Mouse (Mus musculus) CD4-positive helper T cell, adult 2 months (primary cell): ENCODE results near the gene Serac1.

Experiments
- DNase-seq: peaks from one replicate; pipeline ENCODE4 v3.0.0-alpha.2; 2012; ENCODE audit warnings: low read depth, missing footprints, low spot score

Serac1 gene

GRCm38 (mm10) chr17:6079287-6080122 is at the start of gene Serac1, which contains the start of gene Gtf2h5:
Gene Serac1, minus strand, starts transcription at chr17:6079741.
Gene Gtf2h5, plus strand, starts transcription at chr17:6079786.
- DNase-seq, result peak; percentile 97

GRCm38 (mm10) chr17:6128039-6128438 is 48.5 kb upstream of the Serac1 start:
- no peak for DNase-seq

- no peak for DNase-seq
These were observed 45.9 kb upstream of the Serac1 start for GRCm38 (mm10) chr17:6125441-6125840.

DNA sequence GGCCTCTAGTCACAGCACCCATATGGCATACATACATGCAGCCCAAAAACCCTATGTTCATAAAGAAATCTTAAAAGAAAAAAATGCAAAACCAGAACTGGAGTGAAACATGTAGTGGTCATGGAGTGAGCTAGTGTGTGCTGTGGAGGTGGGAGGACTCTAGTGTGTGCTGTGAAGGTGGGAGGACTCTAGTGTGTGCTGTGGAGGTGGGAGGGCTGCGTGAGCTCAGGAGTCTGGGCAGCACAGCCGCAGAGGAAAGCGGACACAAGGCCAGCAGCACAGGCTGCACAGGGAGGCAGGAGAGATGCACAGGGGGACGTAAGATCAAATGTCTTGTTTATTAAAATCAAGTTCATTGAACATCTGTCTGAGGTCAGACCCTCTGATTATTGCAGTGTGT is 44.2 kb upstream of the Serac1 start:
- DNase-seq, result no peak

DNA sequence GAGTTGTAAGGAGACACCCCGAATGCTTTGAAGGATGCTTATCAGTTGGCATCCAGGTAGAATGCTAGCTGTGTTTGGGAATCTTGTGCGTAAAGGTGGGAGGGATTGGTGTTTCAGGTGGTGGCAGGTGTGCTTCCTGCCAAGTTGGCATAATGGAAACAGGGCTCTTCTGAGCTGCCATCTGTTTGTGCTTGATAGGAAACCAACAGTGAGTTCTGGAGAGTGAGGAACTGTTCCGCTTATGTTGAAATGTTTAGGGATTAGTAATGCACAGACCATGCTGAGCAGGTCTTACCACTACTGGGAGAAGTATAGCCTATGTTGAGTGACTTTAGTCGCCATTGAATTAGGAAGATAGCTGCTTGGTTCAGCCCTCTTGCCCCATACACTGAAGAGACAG is 39.3 kb upstream of the Serac1 start:
- no peak for DNase-seq

DNA sequence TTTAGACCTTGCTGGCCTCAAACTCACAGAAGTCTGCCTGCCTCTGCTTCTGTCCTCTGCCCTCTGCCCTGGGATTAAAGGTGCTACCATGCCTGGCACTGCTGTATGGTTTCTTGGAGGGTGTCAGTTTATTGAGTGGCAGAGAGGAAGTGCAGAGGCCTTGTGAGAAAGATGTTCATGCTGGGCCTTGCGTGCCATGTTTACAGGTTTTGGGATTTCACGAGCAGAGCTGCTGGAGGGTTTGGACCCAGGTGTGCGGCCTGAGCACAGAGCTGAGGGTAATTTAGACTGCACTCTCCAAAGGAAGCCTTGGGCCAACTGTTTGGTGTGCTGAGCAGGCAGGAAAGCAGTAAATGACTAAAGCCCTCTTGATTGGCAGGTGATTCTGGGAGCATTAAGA is 38.4 kb upstream of the Serac1 start:
- no peak for DNase-seq

DNA sequence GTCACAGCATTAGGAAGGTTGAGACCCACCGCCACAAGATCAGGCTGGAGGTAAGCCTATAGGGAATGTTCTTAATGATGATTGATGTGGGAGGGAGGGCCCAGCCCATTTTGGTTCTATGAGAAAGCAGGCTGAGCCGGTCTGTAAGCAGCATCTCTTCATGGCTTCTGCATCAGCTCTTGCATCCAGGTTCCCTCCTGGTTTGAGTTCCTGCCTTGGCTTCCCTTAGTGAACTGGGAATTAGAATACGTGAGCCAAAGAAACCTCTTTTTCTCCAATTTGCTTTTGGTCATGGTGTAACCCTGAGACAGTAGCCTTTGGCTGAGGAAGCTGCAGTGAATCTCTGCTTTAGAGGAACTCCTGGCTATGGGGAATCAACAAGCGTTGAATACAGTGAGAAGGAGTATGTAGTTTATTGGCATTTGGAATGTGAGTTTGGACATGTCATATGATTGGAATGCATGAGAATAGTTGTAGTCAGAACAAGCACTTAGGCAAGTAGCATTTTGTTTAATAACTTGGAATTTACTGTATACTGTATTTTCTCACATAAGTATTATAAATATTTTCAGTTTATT is 37.7 kb upstream of the Serac1 start:
- DNase-seq, result no peak

- no peak for DNase-seq
These were observed 35.5 kb upstream of the Serac1 start for GRCm38 (mm10) chr17:6115085-6115484.

GRCm38 (mm10) chr17:6113653-6114052 is 34.1 kb upstream of the Serac1 start:
- DNase-seq, result no peak

- peak; percentile 31 for DNase-seq
These were observed 31.4 kb upstream of the Serac1 start for GRCm38 (mm10) chr17:6110956-6111355.

DNA sequence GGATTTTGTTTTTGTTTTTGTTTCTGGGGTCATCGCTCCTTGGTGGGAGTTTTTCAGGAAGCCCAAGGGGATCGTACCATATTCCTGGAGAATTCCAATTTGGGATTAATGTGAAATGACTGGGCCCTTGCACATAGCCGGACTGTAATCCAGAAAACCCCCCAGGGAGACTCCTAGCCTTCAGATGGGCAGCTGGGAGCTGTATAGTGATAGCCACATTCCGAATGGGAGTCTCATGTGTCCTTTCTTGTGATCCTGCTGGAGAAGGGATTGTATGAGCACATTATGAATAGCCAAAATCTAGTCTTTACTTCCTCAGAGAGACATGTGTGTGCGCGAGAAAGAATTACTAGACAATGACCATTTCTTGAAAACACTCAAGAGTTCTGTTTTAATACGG is 28.6 kb upstream of the Serac1 start:
- no peak for DNase-seq

GRCm38 (mm10) chr17:6107015-6107601 is 27.6 kb upstream of the Serac1 start:
- DNase-seq, result peak; percentile 47

DNA sequence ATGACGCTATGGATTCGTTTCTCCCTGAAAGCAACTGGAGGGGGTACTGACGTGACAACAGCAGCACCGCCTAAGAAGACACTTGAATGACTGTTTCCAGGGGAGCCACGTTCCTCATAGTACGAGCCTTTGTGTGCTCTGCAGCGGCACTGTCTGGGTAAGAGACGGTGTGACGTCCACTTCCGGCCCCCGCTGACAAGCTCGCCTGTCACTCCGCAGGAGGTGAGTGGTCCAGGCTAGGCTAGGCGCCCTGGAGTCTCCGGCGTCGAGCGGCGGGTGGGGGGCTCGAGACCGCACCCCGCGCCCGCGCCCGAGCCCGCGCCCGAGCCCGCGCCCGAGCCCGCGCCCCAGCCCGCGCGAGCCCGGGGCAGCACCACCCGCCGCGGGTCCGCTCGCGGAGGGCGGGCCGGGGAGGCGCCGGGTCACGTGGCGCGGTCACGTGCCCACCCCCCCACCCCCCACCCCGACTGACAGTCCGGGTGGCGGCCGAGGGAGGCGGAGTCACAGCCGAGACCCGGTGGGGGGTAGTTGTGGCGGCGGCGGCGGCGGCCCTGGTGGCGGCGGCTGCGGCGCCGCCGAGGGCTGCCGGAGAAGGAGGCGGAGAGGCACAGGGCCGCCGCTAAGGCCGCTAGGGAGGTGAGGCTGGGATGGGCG is 26.9 kb upstream of the Serac1 start, which contains the start of gene Tulp4:
Tulp4 (plus strand) TSS at position 77 of the 654 bp plus-strand sequence.
- peak; percentile 92 for DNase-seq

DNA sequence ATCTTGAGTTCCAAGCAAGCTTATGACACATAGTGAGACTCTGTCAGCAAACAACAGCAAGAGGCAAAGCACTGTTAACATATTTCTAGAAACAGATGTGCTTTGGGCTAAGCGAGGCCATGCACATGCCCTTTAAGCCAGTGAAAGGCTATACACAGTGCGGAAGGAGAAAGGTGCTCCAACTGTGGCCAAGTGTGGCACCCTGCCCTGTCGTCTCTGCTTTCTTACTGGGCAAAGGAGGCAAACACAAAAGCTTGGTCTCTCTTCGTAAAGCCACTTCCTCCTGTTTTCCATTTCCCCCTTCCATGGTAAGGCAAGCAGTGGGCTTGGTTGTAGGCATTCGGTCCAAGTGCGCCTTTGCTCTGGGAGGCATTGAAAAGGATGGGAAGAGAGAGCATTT is 24.0 kb upstream of the Serac1 start:
- no peak for DNase-seq

GRCm38 (mm10) chr17:6102287-6102686 is 22.7 kb upstream of the Serac1 start:
- DNase-seq, result no peak

GRCm38 (mm10) chr17:6097884-6098283 is 18.3 kb upstream of the Serac1 start:
- DNase-seq, result peak; percentile 73

DNA sequence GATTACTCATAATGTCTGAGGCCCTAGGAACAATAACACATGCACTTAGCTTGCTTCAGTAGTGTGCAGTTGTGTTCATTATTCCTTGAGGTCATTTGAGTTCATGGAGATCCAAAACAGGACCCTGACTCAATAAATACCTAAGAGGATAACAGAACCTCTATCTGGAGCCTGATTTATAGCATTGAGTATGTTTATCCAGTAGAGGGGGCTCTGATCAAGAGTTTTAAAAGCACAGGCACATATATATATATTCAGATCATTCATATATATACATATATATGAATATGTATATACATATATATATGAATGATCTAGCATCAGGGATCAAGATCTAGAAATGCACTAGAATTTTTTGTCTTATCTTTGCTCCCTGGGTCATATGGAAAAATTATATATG is 16.0 kb upstream of the Serac1 start:
- peak; percentile 19 for DNase-seq

DNA sequence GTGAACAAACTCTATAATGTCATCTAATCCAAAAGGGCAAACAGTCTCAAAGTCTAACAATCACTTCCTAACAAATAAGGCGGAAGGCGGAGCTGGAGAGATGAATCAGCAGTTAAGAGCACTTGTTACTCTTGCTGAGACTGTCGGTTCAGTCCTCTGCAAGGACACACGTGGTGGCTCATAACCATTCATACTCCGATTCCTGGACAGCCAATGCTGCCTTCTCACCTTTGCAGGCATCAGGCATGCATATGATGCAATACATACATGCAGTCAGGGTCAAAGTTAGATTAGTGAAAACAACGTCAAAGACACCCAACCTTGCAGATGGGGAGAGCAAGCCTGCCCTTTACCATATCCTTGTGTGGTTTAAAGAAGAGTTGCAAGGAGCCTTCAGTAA is 12.1 kb upstream of the Serac1 start:
- no peak for DNase-seq

- DNase-seq, result no peak
These were observed 3.9 kb upstream of the Serac1 start for GRCm38 (mm10) chr17:6083323-6083890.

DNA sequence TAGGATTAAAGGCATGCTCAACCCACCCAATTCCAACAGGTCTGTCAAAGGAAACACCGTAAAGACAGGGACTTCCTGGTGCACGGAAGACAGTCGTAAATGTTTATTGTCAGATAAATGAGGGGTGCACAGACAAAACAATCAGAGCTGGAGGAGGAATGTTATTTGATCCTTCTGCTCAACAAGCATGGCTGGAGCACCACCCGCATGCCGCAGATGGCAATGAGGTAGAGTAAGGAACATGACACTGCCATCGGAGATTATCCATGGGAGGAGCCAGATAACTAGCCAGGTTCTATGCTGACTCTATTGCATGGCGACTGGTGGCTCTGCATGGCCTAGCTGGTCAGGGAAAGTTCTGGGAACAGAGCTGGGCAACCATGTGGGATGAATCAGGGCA is 6.1 kb downstream of the Serac1 start:
- DNase-seq, result no peak

DNA sequence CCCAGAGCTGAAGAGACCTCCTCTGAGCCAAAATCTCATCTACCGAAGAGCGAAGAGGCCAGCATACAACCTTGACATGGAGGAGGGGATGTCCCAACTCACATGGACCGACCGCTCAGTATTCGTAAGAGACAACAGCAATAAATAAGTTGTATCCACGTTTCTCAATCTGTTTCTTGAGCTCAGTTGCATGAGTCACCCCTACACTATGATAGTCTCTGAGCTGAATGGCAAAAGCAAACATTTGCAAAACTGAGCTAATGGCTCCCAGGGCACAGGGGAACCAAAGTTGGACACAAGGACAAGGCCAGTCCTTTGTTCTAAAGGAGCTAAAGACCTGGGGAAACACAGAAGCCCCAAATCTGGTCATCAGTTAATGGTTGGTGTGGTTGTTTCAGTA is 9.7 kb downstream of the Serac1 start:
- DNase-seq, result no peak

DNA sequence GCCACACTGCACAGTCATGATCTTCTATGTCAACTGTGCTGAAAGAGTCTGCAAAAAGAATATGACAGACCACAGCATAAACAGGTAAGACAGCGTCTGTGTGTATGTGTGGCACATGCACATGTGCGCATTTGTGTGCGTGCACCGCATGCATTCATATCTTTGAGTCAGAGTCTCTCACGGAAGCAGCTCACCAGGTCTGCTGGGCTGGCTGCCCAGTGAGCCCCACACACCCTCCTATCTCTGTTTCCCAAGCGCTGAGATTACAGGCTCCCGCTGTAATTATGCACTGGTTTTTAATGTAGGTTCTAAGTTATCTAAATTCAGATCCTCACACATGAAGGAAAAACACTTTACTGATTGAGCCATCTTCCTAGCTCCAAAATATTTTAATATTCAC is 11.9 kb downstream of the Serac1 start:
- DNase-seq, result no peak
